Mouse (Mus musculus) liver, embryonic 15.5 days (tissue): ENCODE measurements around the gene Dct. TPM values are rescaled to one million over a fixed set of nuclear protein-coding genes. Genes with fewer than 3 reads are reported as not detected.

Experiments used
- ATAC-seq: fragments of 200-750 bp; cut with Nextera tagmentation; 2 replicates; pipeline ENCODE4 v1.8.0; 2017; ENCODE audit warnings: moderate number of reproducible peaks, mild to moderate bottlenecking, moderate library complexity; ENCODE audit not compliant: insufficient read depth
- H3K27ac ChIP-seq: fragments of 300-500 bp; sonication (generic); replicated peaks from 2 replicates; pipeline ENCODE4 v1.5.1; 2015; ENCODE audit warnings: mild to moderate bottlenecking, inconsistent platforms
- H3K27me3 ChIP-seq: fragments of 300-500 bp; sonication (generic); 2 replicates; pipeline ENCODE4 v1.6.1; 2015; ENCODE audit warnings: mild to moderate bottlenecking, inconsistent platforms
- H3K36me3 ChIP-seq: fragments of 300-500 bp; sonication (generic); replicated peaks from 2 replicates; pipeline ENCODE4 v1.6.1; 2015; ENCODE audit warnings: moderate library complexity, mild to moderate bottlenecking, inconsistent platforms
- H3K4me1 ChIP-seq: fragments of 300-500 bp; sonication (generic); replicated peaks from 2 replicates; pipeline ENCODE4 v1.6.1; 2015; ENCODE audit warnings: inconsistent platforms
- H3K4me2 ChIP-seq: fragments of 300-500 bp; sonication (generic); 2 replicates; pipeline ENCODE4 v1.6.1; 2015; ENCODE audit warnings: moderate library complexity, mild to moderate bottlenecking, inconsistent platforms
- H3K4me3 ChIP-seq: fragments of 300-500 bp; sonication (generic); replicated peaks from 2 replicates; pipeline ENCODE4 v1.5.1; 2015; ENCODE audit warnings: mild to moderate bottlenecking, inconsistent platforms
- H3K9ac ChIP-seq: fragments of 300-500 bp; sonication (generic); 2 replicates; pipeline ENCODE4 v1.6.1; 2015; ENCODE audit warnings: moderate library complexity, mild to moderate bottlenecking, inconsistent platforms
- H3K9me3 ChIP-seq: fragments of 300-500 bp; sonication (generic); replicated peaks from 2 replicates; pipeline ENCODE4 v1.6.1; 2016; ENCODE audit warnings: inconsistent platforms
- WGBS: fragments of 180-500 bp; shearing (Covaris S2); methylation state at CpG from one replicate; pipeline ENCODE4 v1.1.7; 2015; ENCODE audit warnings: mixed read lengths; ENCODE audit not compliant: insufficient replicate concordance; 5-methylcytosine and 5-hydroxymethylcytosine counted together
- polyA plus RNA-seq: library from polyadenylated mRNA; unstranded; fragments of >200 nt; fragmentation: Nextera tagmentation; extraction: Ambion mirVana; gene quantifications from 2 replicates; pipeline ENCODE4 v1.2.1, GENCODE M21; 2015

Dct gene
- polyA plus RNA-seq, 1 experiment from 2014 or later: 0.32 TPM

GRCm38 (mm10) chr14:117992600-117993256, 59.3 kb downstream of the Dct start:
- 39% methylated on average over 8 of the region's 8 CpGs for WGBS

GRCm38 (mm10) chr14:117990203-117990602, 61.8 kb downstream of the Dct start:
- Histone ChIP-seq H3K4me2 (no peak overlapping the region), H3K27me3 (no peaks in the 10 kb centered on the region), H3K27ac (no peak overlapping the region), H3K4me3 (no peak overlapping the region), H3K36me3 (no peaks in the 10 kb centered on the region), H3K9ac (no peak overlapping the region), H3K4me1 (no peaks in the 10 kb centered on the region), H3K9me3 (no peaks in the 10 kb centered on the region)
- no peak for ATAC-seq
- 40% methylated on average over 8 of the region's 8 CpGs for WGBS

More at GRCm38 (mm10) chr14:117992600-117993256, 59.3 kb downstream of the Dct start:
- no peak for ATAC-seq
- Histone ChIP-seq H3K9me3 (no peaks in the 10 kb centered on the region), H3K9ac (no peak overlapping the region), H3K36me3 (no peaks in the 10 kb centered on the region), H3K4me1 (no peaks in the 10 kb centered on the region), H3K27ac (no peak overlapping the region), H3K4me3 (no peak overlapping the region), H3K27me3 (no peaks in the 10 kb centered on the region), H3K4me2 (no peak overlapping the region)

- Histone ChIP-seq H3K9me3 (no peaks in the 10 kb centered on the region), H3K4me3 (no peak overlapping the region), H3K9ac (no peak overlapping the region), H3K4me1 (no peaks in the 10 kb centered on the region), H3K4me2 (no peak overlapping the region), H3K36me3 (no peaks in the 10 kb centered on the region), H3K27me3 (no peaks in the 10 kb centered on the region), H3K27ac (no peak overlapping the region)
- no peak for ATAC-seq
- 64% methylated on average over 10 of the region's 10 CpGs for WGBS
These were observed 63.6 kb downstream of the Dct start for GRCm38 (mm10) chr14:117988444-117988843.

- Histone ChIP-seq H3K4me3 (no peak overlapping the region), H3K27ac (no peak overlapping the region), H3K27me3 (no peaks in the 10 kb centered on the region), H3K9ac (no peak overlapping the region), H3K9me3 (no peaks in the 10 kb centered on the region), H3K36me3 (no peaks in the 10 kb centered on the region), H3K4me2 (no peak overlapping the region), H3K4me1 (no peaks in the 10 kb centered on the region)
- WGBS: 85% methylated on average over 10 of the region's 10 CpGs
- ATAC-seq: no peak
These were observed 70.5 kb downstream of the Dct start for GRCm38 (mm10) chr14:117981532-117981931.

GRCm38 (mm10) chr14:117972576-117972975, 79.5 kb downstream of the Dct start:
- no peak for ATAC-seq
- no peak overlapping the region for H3K27ac ChIP-seq
- no peaks in the 10 kb centered on the region for H3K9me3 ChIP-seq
- H3K4me1 ChIP-seq: no peaks in the 10 kb centered on the region
- no peak overlapping the region for H3K4me3 ChIP-seq
- WGBS: 62% methylated on average over 5 of the region's 5 CpGs
- no peak overlapping the region for H3K9ac ChIP-seq
- H3K4me2 ChIP-seq: no peak overlapping the region
- no peaks in the 10 kb centered on the region for H3K27me3 ChIP-seq
- no peaks in the 10 kb centered on the region for H3K36me3 ChIP-seq

Other genes with a start within 250 kb of the Dct start
- gene Tgds, start 80.5 kb upstream of the Dct start, polyA plus RNA-seq: 13.3 and 13.5 TPM in 2 replicates
- 12.0 and 13.1 TPM in 2 replicates for gene Gpr180, start 84.9 kb upstream of the Dct start, polyA plus RNA-seq
- gene Sox21, start 184.8 kb upstream of the Dct start, polyA plus RNA-seq: not detected in 2 replicates
- gene Gm9376, start 214.7 kb upstream of the Dct start, polyA plus RNA-seq: not detected in 2 replicates